Mouse (Mus musculus) forebrain, embryonic 12.5 days (tissue): Measurements from ENCODE around the gene Coro2b. TPM values are rescaled to one million over a fixed set of nuclear protein-coding genes. Genes with fewer than 3 reads are reported as not detected.

Experiments used
- ATAC-seq: fragments of 200-750 bp; cut with Nextera tagmentation; 2 replicates; pipeline ENCODE4 v1.8.0; 2017; ENCODE audit warnings: moderate TSS enrichment; ENCODE audit not compliant: low FRiP score
- H3K27ac ChIP-seq: fragments of 300-500 bp; sonication (generic); 2 replicates; pipeline ENCODE4 v1.5.1; 2016; ENCODE audit warnings: mild to moderate bottlenecking
- H3K27me3 ChIP-seq: fragments of 300-500 bp; sonication (generic); 2 replicates; pipeline ENCODE4 v1.6.1; 2016; ENCODE audit warnings: mild to moderate bottlenecking
- H3K36me3 ChIP-seq: fragments of 300-500 bp; sonication (generic); replicated peaks from 2 replicates; pipeline ENCODE4 v1.6.1; 2016; ENCODE audit warnings: mild to moderate bottlenecking
- H3K4me1 ChIP-seq: fragments of 300-500 bp; sonication (generic); 2 replicates; pipeline ENCODE4 v1.6.1; 2016
- H3K4me2 ChIP-seq: fragments of 300-500 bp; sonication (generic); 2 replicates; pipeline ENCODE4 v1.6.1; 2016; ENCODE audit warnings: mild to moderate bottlenecking, moderate library complexity
- H3K4me3 ChIP-seq: fragments of 300-500 bp; sonication (generic); replicated peaks from 2 replicates; pipeline ENCODE4 v1.5.1; 2016; ENCODE audit warnings: mild to moderate bottlenecking
- H3K9ac ChIP-seq: fragments of 300-500 bp; sonication (generic); 2 replicates; pipeline ENCODE4 v1.6.1; 2016; ENCODE audit warnings: mild to moderate bottlenecking
- H3K9me3 ChIP-seq: fragments of 300-500 bp; sonication (generic); 2 replicates; pipeline ENCODE4 v1.6.1; 2016
- WGBS: fragments of 180-500 bp; shearing (Covaris S2); methylation state at CpG from one replicate; pipeline ENCODE4 v1.1.7; 2016; 5-methylcytosine and 5-hydroxymethylcytosine counted together
- polyA plus RNA-seq: library from polyadenylated mRNA; unstranded; fragments of >200 nt; fragmentation: Nextera tagmentation; extraction: Ambion mirVana; gene quantifications from 2 replicates; pipeline ENCODE4 v1.2.1, GENCODE M21; 2016

Gene Coro2b
- polyA plus RNA-seq, 1 experiment from 2014 or later, result 38.1 TPM

- Histone ChIP-seq H3K4me3 (no peak overlapping the region), H3K4me1 (no peaks in the 10 kb centered on the region; the same call in 1 of the 2 replicates), H3K27ac (no peak overlapping the region), H3K9me3 (no peaks in the 10 kb centered on the region), H3K27me3 (no peaks in the 10 kb centered on the region), H3K4me2 (no peak overlapping the region), H3K9ac (no peak overlapping the region), H3K36me3 (no peaks in the 10 kb centered on the region)
- no peak for ATAC-seq
- 62% methylated on average over 9 of the region's 9 CpGs for WGBS
Measured at GRCm38 (mm10) chr9:62389735-62390134, 147.1 kb downstream of the Coro2b start.

GRCm38 (mm10) chr9:62385727-62386518 lies 150.9 kb downstream of the Coro2b start:
- H3K27ac ChIP-seq, result no peak overlapping the region

GRCm38 (mm10) chr9:62385062-62385461 lies 151.8 kb downstream of the Coro2b start:
- no peak overlapping the region for H3K27ac ChIP-seq
- peaks cover 9% of the 10 kb centered on the region for H3K36me3 ChIP-seq
- H3K9ac ChIP-seq, result no peak overlapping the region
- H3K27me3 ChIP-seq, result no peaks in the 10 kb centered on the region
- H3K9me3 ChIP-seq, result no peaks in the 10 kb centered on the region
- ATAC-seq, result no peak
- 91% methylated on average over 6 of the region's 6 CpGs for WGBS
- H3K4me3 ChIP-seq, result no peak overlapping the region
- H3K4me1 ChIP-seq, result peaks cover 4% of the 10 kb centered on the region
- H3K4me2 ChIP-seq, result no peak overlapping the region

More at GRCm38 (mm10) chr9:62385727-62386518, 150.9 kb downstream of the Coro2b start:
- Histone ChIP-seq H3K36me3 (peaks cover under 1% of the 10 kb centered on the region; the same call in 1 of the 2 replicates), H3K9me3 (no peaks in the 10 kb centered on the region), H3K27me3 (no peaks in the 10 kb centered on the region), H3K4me2 (no peak overlapping the region), H3K9ac (no peak overlapping the region), H3K4me1 (peaks cover 4% of the 10 kb centered on the region), H3K4me3 (no peak overlapping the region)
- WGBS, result 89% methylated on average over 4 of the region's 4 CpGs
- no peak for ATAC-seq

- Histone ChIP-seq H3K27me3 (no peaks in the 10 kb centered on the region), H3K27ac (no peak overlapping the region), H3K4me2 (no peak overlapping the region), H3K4me1 (peaks cover 4% of the 10 kb centered on the region; the same call in 1 of the 2 replicates), H3K9ac (no peak overlapping the region), H3K36me3 (peaks cover 31% of the 10 kb centered on the region), H3K4me3 (no peak overlapping the region), H3K9me3 (no peaks in the 10 kb centered on the region)
- 70% methylated on average over 10 of the region's 10 CpGs for WGBS
- ATAC-seq, result no peak
Measured at GRCm38 (mm10) chr9:62382519-62383084, 154.2 kb downstream of the Coro2b start.

- H3K27ac ChIP-seq, result no peak overlapping the region
- WGBS, result 69% methylated on average over 8 of the region's 8 CpGs
- H3K4me1 ChIP-seq, result peaks cover 4% of the 10 kb centered on the region; the same call in 1 of the 2 replicates
- no peak overlapping the region for H3K9ac ChIP-seq
- no peak overlapping the region for H3K4me2 ChIP-seq
- H3K4me3 ChIP-seq, result no peak overlapping the region
- H3K9me3 ChIP-seq, result no peaks in the 10 kb centered on the region
- no peak for ATAC-seq
- peaks cover 43% of the 10 kb centered on the region for H3K36me3 ChIP-seq
- H3K27me3 ChIP-seq, result no peaks in the 10 kb centered on the region
Measured at GRCm38 (mm10) chr9:62381402-62381913, 155.4 kb downstream of the Coro2b start.

GRCm38 (mm10) chr9:62380351-62380750 lies 156.5 kb downstream of the Coro2b start:
- Histone ChIP-seq H3K4me3 (no peak overlapping the region), H3K27me3 (no peaks in the 10 kb centered on the region), H3K27ac (no peak overlapping the region), H3K4me1 (peaks cover 4% of the 10 kb centered on the region; the same call in 1 of the 2 replicates), H3K9me3 (no peaks in the 10 kb centered on the region), H3K4me2 (no peak overlapping the region), H3K9ac (no peak overlapping the region), H3K36me3 (peaks cover 54% of the 10 kb centered on the region)
- WGBS, result 70% methylated on average over 5 of the region's 5 CpGs
- no peak for ATAC-seq

- Histone ChIP-seq H3K27me3 (no peaks in the 10 kb centered on the region), H3K9me3 (no peaks in the 10 kb centered on the region), H3K27ac (no peak overlapping the region), H3K4me2 (no peak overlapping the region), H3K9ac (no peak overlapping the region), H3K36me3 (peaks cover 77% of the 10 kb centered on the region), H3K4me1 (peaks cover 4% of the 10 kb centered on the region; the same call in 1 of the 2 replicates), H3K4me3 (no peak overlapping the region)
- ATAC-seq, result no peak
- 95% methylated on average over 10 of the region's 10 CpGs for WGBS
Measured at GRCm38 (mm10) chr9:62377897-62378296, 158.9 kb downstream of the Coro2b start.

- no peaks in the 10 kb centered on the region for H3K27me3 ChIP-seq
- peaks cover 76% of the 10 kb centered on the region for H3K36me3 ChIP-seq
- no peak overlapping the region for H3K27ac ChIP-seq
- H3K4me3 ChIP-seq, result no peak overlapping the region
- no peak overlapping the region for H3K9ac ChIP-seq
- H3K4me1 ChIP-seq, result peaks cover 15% of the 10 kb centered on the region
- 74% methylated on average over 3 of the region's 3 CpGs for WGBS
- H3K9me3 ChIP-seq, result no peaks in the 10 kb centered on the region
- no peak overlapping the region for H3K4me2 ChIP-seq
- no peak for ATAC-seq
Measured at GRCm38 (mm10) chr9:62374276-62374675, 162.6 kb downstream of the Coro2b start.

- Histone ChIP-seq H3K27ac (no peak overlapping the region), H3K4me1 (peaks cover 23% of the 10 kb centered on the region), H3K9me3 (no peaks in the 10 kb centered on the region), H3K4me2 (no peak overlapping the region), H3K36me3 (peaks cover 75% of the 10 kb centered on the region), H3K9ac (no peak overlapping the region), H3K4me3 (no peak overlapping the region), H3K27me3 (no peaks in the 10 kb centered on the region)
- 70% methylated on average over 18 of the region's 18 CpGs for WGBS
- no peak for ATAC-seq
Measured at GRCm38 (mm10) chr9:62373222-62374123, 163.4 kb downstream of the Coro2b start.

GRCm38 (mm10) chr9:62372556-62373221 lies 164.2 kb downstream of the Coro2b start:
- Histone ChIP-seq H3K27ac (0 out of 2 replicates have a peak overlapping the region, but pooled peaks have one; percentile 5), H3K9me3 (no peaks in the 10 kb centered on the region), H3K4me1 (peaks cover 31% of the 10 kb centered on the region), H3K4me2 (no peak overlapping the region), H3K4me3 (no peak overlapping the region), H3K36me3 (peaks cover 67% of the 10 kb centered on the region), H3K27me3 (no peaks in the 10 kb centered on the region), H3K9ac (no peak overlapping the region)
- WGBS, result 88% methylated on average over 9 of the region's 9 CpGs
- ATAC-seq, result no peak

GRCm38 (mm10) chr9:62371745-62372555 lies 164.9 kb downstream of the Coro2b start:
- 84% methylated on average over 16 of the region's 16 CpGs for WGBS

More at GRCm38 (mm10) chr9:62371745-62372555, 164.9 kb downstream of the Coro2b start:
- Histone ChIP-seq H3K9me3 (no peaks in the 10 kb centered on the region), H3K4me3 (no peak overlapping the region), H3K4me2 (no peak overlapping the region), H3K27ac (0 out of 2 replicates have a peak overlapping the region, but pooled peaks have one; percentile 5), H3K36me3 (peaks cover 60% of the 10 kb centered on the region), H3K27me3 (no peaks in the 10 kb centered on the region), H3K9ac (no peak overlapping the region), H3K4me1 (peaks cover 38% of the 10 kb centered on the region)
- no peak for ATAC-seq
